Mouse (Mus musculus) midbrain, embryonic 14.5 days (tissue): Measurements from ENCODE around the gene Gm21731. TPM values are rescaled to one million over a fixed set of nuclear protein-coding genes. Genes with fewer than 3 reads are reported as not detected.
"Not testable (repeated sequence)": the region's sequence is repeated elsewhere in the genome, so short reads cannot be mapped to it uniquely, and the experiment has no call there.

Source experiments
- ATAC-seq: fragments of 200-750 bp; cut with Nextera tagmentation; 2 replicates; pipeline ENCODE4 v1.8.0; 2017; ENCODE audit warnings: moderate number of reproducible peaks, moderate library complexity; ENCODE audit not compliant: low FRiP score, low TSS enrichment
- DNase-seq: peaks from one replicate; pipeline ENCODE4 v3.0.0-alpha.2; 2015
- H3K27ac ChIP-seq: fragments of 300-500 bp; sonication (generic); replicated peaks from 2 replicates; pipeline ENCODE4 v1.5.1; 2014; ENCODE audit warnings: mild to moderate bottlenecking, low read depth, low read length, moderate library complexity
- H3K27me3 ChIP-seq: fragments of 300-500 bp; sonication (generic); 2 replicates; pipeline ENCODE4 v1.6.1; 2014; ENCODE audit warnings: low read length, control low read depth, mixed read lengths; ENCODE audit not compliant: control insufficient read depth, insufficient read depth
- H3K36me3 ChIP-seq: fragments of 300-500 bp; sonication (generic); 2 replicates; pipeline ENCODE4 v1.6.1; 2014; ENCODE audit warnings: low read length, control low read depth; ENCODE audit not compliant: control insufficient read depth, insufficient read depth
- H3K4me1 ChIP-seq: fragments of 300-500 bp; sonication (generic); 2 replicates; pipeline ENCODE4 v1.6.1; 2014; ENCODE audit warnings: mild to moderate bottlenecking, antibody characterized with exemption, low read length, control low read depth; ENCODE audit not compliant: control insufficient read depth, insufficient read depth
- H3K4me2 ChIP-seq: fragments of 300-500 bp; sonication (generic); 2 replicates; pipeline ENCODE4 v1.6.1; 2014; ENCODE audit warnings: mild to moderate bottlenecking, low read length, moderate library complexity
- H3K4me3 ChIP-seq: fragments of 300-500 bp; sonication (generic); replicated peaks from 2 replicates; pipeline ENCODE4 v1.5.1; 2014; ENCODE audit warnings: low read depth, low read length
- H3K9ac ChIP-seq: fragments of 300-500 bp; sonication (generic); replicated peaks from 2 replicates; pipeline ENCODE4 v1.6.1; 2014; ENCODE audit warnings: mild to moderate bottlenecking, low read length, moderate library complexity
- H3K9me3 ChIP-seq: fragments of 300-500 bp; sonication (generic); 2 replicates; pipeline ENCODE4 v1.6.1; 2016; ENCODE audit warnings: low read length, control low read depth, mixed read lengths; ENCODE audit not compliant: control insufficient read depth
- WGBS: fragments of 180-500 bp; shearing (Covaris S2); extraction: QIAGEN DNeasy Blood & Tissue Kit; methylation state at CpG from one replicate; pipeline ENCODE4 v1.1.7; 2014; 5-methylcytosine and 5-hydroxymethylcytosine counted together
- polyA plus RNA-seq: library from polyadenylated mRNA; unstranded; fragments of >200 nt; fragmentation: Nextera tagmentation; extraction: Ambion mirVana; gene quantifications from 2 replicates; pipeline ENCODE4 v1.2.1, GENCODE M21; 2014

The Gm21731 gene
- polyA plus RNA-seq, 1 experiment from 2014 or later = not detected

GRCm38 (mm10) chr13:120258817-120259658 lies 20.1 kb downstream of the Gm21731 start:
- not testable (repeated sequence) for H3K4me2 ChIP-seq, H3K27ac ChIP-seq, H3K9ac ChIP-seq, DNase-seq, H3K27me3 ChIP-seq, H3K4me3 ChIP-seq, H3K9me3 ChIP-seq, H3K36me3 ChIP-seq, ATAC-seq, H3K4me1 ChIP-seq
- 91% methylated on average over 3 of the region's 3 CpGs for WGBS

- not testable (repeated sequence) for H3K9ac ChIP-seq, ATAC-seq, H3K9me3 ChIP-seq, H3K27me3 ChIP-seq, H3K27ac ChIP-seq, H3K36me3 ChIP-seq, H3K4me2 ChIP-seq, H3K4me3 ChIP-seq, H3K4me1 ChIP-seq, DNase-seq
- WGBS = 80% methylated on average over 3 of the region's 3 CpGs
Observed at GRCm38 (mm10) chr13:120259718-120260117, 20.8 kb downstream of the Gm21731 start.

DNA sequence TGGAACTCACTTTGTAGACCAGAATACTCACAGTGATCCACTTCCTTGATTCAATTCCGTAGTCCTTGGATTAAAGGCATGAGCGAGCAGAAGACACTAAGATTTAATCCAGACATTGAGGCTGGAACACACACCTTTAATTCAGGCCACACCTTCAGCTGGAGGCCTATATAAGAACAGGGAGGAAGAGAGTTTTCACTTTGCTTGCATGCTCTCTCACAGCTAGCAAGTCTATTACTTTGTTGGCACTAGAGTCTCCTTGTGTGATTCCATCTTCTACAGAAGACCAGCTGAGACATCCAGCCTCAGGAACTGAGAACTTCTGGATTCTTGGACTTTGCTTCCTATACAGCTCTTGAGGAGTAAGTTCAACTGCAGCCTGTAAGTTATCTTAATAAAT lies 24.0 kb downstream of the Gm21731 start, which contains the start of gene AF067061:
Gene AF067061, plus strand, starts transcription at position 245 of the 400 bp plus-strand sequence.
- H3K36me3 ChIP-seq, H3K9me3 ChIP-seq, H3K27me3 ChIP-seq, H3K4me2 ChIP-seq, H3K9ac ChIP-seq, ATAC-seq, H3K4me3 ChIP-seq, DNase-seq, H3K27ac ChIP-seq, H3K4me1 ChIP-seq: not testable (repeated sequence)
- 94% methylated on average over 2 of the region's 2 CpGs for WGBS

GRCm38 (mm10) chr13:120277837-120278236 lies 38.9 kb downstream of the Gm21731 start:
- WGBS = 25% methylated on average over 2 of the region's 2 CpGs
- H3K9ac ChIP-seq, ATAC-seq, H3K4me3 ChIP-seq, H3K4me1 ChIP-seq, H3K4me2 ChIP-seq, H3K36me3 ChIP-seq, H3K27me3 ChIP-seq, DNase-seq, H3K27ac ChIP-seq, H3K9me3 ChIP-seq: not testable (repeated sequence)

DNA sequence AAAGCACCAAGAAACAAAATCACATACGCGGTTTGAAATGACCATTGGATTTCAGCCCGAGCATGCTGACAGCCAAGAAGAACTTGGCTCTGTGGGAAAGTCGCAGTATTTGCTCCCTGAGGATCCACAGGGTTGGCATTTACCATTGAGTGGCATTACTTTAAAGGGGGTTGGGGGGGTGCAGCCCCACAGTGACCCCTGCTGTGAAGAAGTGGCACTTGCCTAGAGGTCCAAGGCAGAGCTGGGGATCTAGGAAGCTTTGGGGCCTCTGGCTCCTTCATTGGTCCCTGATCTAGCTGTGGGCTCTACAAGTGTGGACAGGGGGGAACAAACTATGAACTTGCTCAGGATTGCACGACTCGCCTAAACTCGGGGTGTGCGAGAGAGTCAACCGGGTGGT lies 39.9 kb downstream of the Gm21731 start:
- Histone ChIP-seq H3K4me3 (no peak overlapping the region), H3K9me3 (no peaks in the 10 kb centered on the region), H3K9ac (no peak overlapping the region), H3K4me2 (no peak overlapping the region), H3K4me1 (no peaks in the 10 kb centered on the region), H3K36me3 (no peaks in the 10 kb centered on the region), H3K27ac (no peak overlapping the region), H3K27me3 (no peaks in the 10 kb centered on the region)
- DNase-seq (no peak), ATAC-seq (no peak)
- 92% methylated on average over 9 of the region's 9 CpGs for WGBS

Other genes starting within 250 kb of the Gm21731 start
- not detected in 2 replicates for gene Gm36079, start 212.1 kb upstream of the Gm21731 start, polyA plus RNA-seq
- not detected in 2 replicates for gene Gm21188, start 186.9 kb upstream of the Gm21731 start, polyA plus RNA-seq
- gene Gm20767, start 98.9 kb upstream of the Gm21731 start, polyA plus RNA-seq = not detected in 2 replicates
- not detected in 2 replicates for gene Gm21818, start 66.7 kb upstream of the Gm21731 start, polyA plus RNA-seq
- gene Gm21762, start 23.2 kb upstream of the Gm21731 start, polyA plus RNA-seq = not detected in 2 replicates
- gene AF067061, start 24.0 kb downstream of the Gm21731 start, polyA plus RNA-seq = not detected in 2 replicates
- 0.47 TPM in 1 of 2 replicates, not detected in the other for gene BC147527, start 61.3 kb downstream of the Gm21731 start, polyA plus RNA-seq
- not detected in 2 replicates for gene Tcstv3, start 77.8 kb downstream of the Gm21731 start, polyA plus RNA-seq